Mouse (Mus musculus): ENCODE measurements around the gene Ldb3. TPM values are rescaled to one million over a fixed set of nuclear protein-coding genes. Genes with fewer than 3 reads are reported as not detected.

Ldb3 gene
- polyA plus RNA-seq, 1 experiment from 2014 or later: not detected

- Histone ChIP-seq H3K27me3 (replicated peaks; ENCODE audit: low read depth, poor library complexity, severe bottlenecking) (peaks cover 56% of the 10 kb centered on the region), H3K4me3 (peak overlapping the region; percentile 47)
- WGBS: 4% methylated on average over 15 of the region's 15 CpGs
Measured at GRCm38 (mm10) chr14:34614551-34614950, 26.1 kb upstream of the Ldb3 start.

GRCm38 (mm10) chr14:34613523-34613922 lies 25.0 kb upstream of the Ldb3 start:
- WGBS: 68% methylated on average over 6 of the region's 6 CpGs
- DNase-seq (ENCODE audit: low spot score): no peak
- Histone ChIP-seq H3K4me3 (no peak overlapping the region), H3K27ac (replicated peaks) (no peak overlapping the region), H3K9me3 (no peaks in the 10 kb centered on the region), H3K36me3 (replicated peaks) (no peaks in the 10 kb centered on the region), H3K27me3 (replicated peaks; ENCODE audit: low read depth, poor library complexity, severe bottlenecking) (peaks cover 50% of the 10 kb centered on the region), H3K4me1 (peaks cover 13% of the 10 kb centered on the region)

More at GRCm38 (mm10) chr14:34614551-34614950, 26.1 kb upstream of the Ldb3 start:
- peaks cover 13% of the 10 kb centered on the region for H3K4me1 ChIP-seq
- no peaks in the 10 kb centered on the region for H3K36me3 ChIP-seq (replicated peaks)
- H3K9me3 ChIP-seq: no peaks in the 10 kb centered on the region
- H3K27ac ChIP-seq (replicated peaks): no peak overlapping the region
- DNase-seq (ENCODE audit: low spot score): no peak

GRCm38 (mm10) chr14:34612222-34612621 lies 23.7 kb upstream of the Ldb3 start:
- DNase-seq (ENCODE audit: low spot score): no peak
- Histone ChIP-seq H3K4me3 (no peak overlapping the region), H3K27ac (replicated peaks) (no peak overlapping the region), H3K4me1 (peaks cover 17% of the 10 kb centered on the region), H3K27me3 (replicated peaks; ENCODE audit: low read depth, poor library complexity, severe bottlenecking) (peaks cover 46% of the 10 kb centered on the region), H3K36me3 (replicated peaks) (no peaks in the 10 kb centered on the region), H3K9me3 (no peaks in the 10 kb centered on the region)
- WGBS: 49% methylated on average over 4 of the region's 4 CpGs

- DNase-seq (ENCODE audit: low spot score): no peak
- Histone ChIP-seq H3K27me3 (replicated peaks; ENCODE audit: low read depth, poor library complexity, severe bottlenecking) (peaks cover 45% of the 10 kb centered on the region), H3K36me3 (replicated peaks) (no peaks in the 10 kb centered on the region), H3K9me3 (no peaks in the 10 kb centered on the region), H3K4me1 (peaks cover 13% of the 10 kb centered on the region), H3K27ac (replicated peaks) (no peak overlapping the region), H3K4me3 (no peak overlapping the region)
- WGBS: 86% methylated on average over 4 of the region's 4 CpGs
Measured at GRCm38 (mm10) chr14:34611591-34611990, 23.1 kb upstream of the Ldb3 start.

GRCm38 (mm10) chr14:34601910-34602309 lies 13.4 kb upstream of the Ldb3 start:
- H3K4me1 ChIP-seq: no peaks in the 10 kb centered on the region
- no peak overlapping the region for H3K4me3 ChIP-seq
- H3K27ac ChIP-seq (replicated peaks): no peak overlapping the region
- H3K9me3 ChIP-seq: no peaks in the 10 kb centered on the region
- H3K27me3 ChIP-seq (replicated peaks; ENCODE audit: low read depth, poor library complexity, severe bottlenecking): no peaks in the 10 kb centered on the region
- no peak for DNase-seq (ENCODE audit: low spot score)
- 93% methylated on average over 7 of the region's 7 CpGs for WGBS
- H3K36me3 ChIP-seq (replicated peaks): no peaks in the 10 kb centered on the region

GRCm38 (mm10) chr14:34599941-34600340 lies 11.5 kb upstream of the Ldb3 start, which contains the start of gene Opn4:
Opn4 (minus strand) TSS chr14:34600142.
- H3K36me3 ChIP-seq (replicated peaks): no peaks in the 10 kb centered on the region
- no peak within 1 kb of the TSS for H3K4me3 ChIP-seq
- no peaks in the 10 kb centered on the region for H3K27me3 ChIP-seq (replicated peaks; ENCODE audit: low read depth, poor library complexity, severe bottlenecking)
- WGBS: 79% methylated on average over 8 of the region's 8 CpGs
- no peak within 1 kb of the TSS for H3K27ac ChIP-seq (replicated peaks)
- no peak for DNase-seq (ENCODE audit: low spot score)
- no peaks in the 10 kb centered on the region for H3K9me3 ChIP-seq
- H3K4me1 ChIP-seq: no peaks in the 10 kb centered on the region

GRCm38 (mm10) chr14:34595596-34596255 lies 7.2 kb upstream of the Ldb3 start:
- DNase-seq (ENCODE audit: low spot score): no peak
- H3K9me3 ChIP-seq: no peaks in the 10 kb centered on the region
- H3K4me1 ChIP-seq: peaks cover 15% of the 10 kb centered on the region
- WGBS: 80% methylated on average over 17 of the region's 17 CpGs
- no peaks in the 10 kb centered on the region for H3K36me3 ChIP-seq (replicated peaks)
- H3K27ac ChIP-seq (replicated peaks): no peak overlapping the region
- no peaks in the 10 kb centered on the region for H3K27me3 ChIP-seq (replicated peaks; ENCODE audit: low read depth, poor library complexity, severe bottlenecking)
- no peak overlapping the region for H3K4me3 ChIP-seq

GRCm38 (mm10) chr14:34591741-34592535 lies 3.5 kb upstream of the Ldb3 start:
- H3K9me3 ChIP-seq: no peaks in the 10 kb centered on the region
- peak; percentile 35 for DNase-seq (ENCODE audit: low spot score)
- H3K4me1 ChIP-seq: peaks cover 20% of the 10 kb centered on the region
- H3K27me3 ChIP-seq (replicated peaks; ENCODE audit: low read depth, poor library complexity, severe bottlenecking): no peaks in the 10 kb centered on the region
- no peak overlapping the region for H3K27ac ChIP-seq (replicated peaks)
- WGBS: 71% methylated on average over 15 of the region's 15 CpGs
- no peaks in the 10 kb centered on the region for H3K36me3 ChIP-seq (replicated peaks)
- H3K4me3 ChIP-seq: no peak overlapping the region

GRCm38 (mm10) chr14:34590743-34591675 lies 2.5 kb upstream of the Ldb3 start:
- H3K9me3 ChIP-seq: no peaks in the 10 kb centered on the region
- H3K27ac ChIP-seq (replicated peaks): no peak overlapping the region; the same call in 1 of the 2 replicates
- no peaks in the 10 kb centered on the region for H3K36me3 ChIP-seq (replicated peaks)
- H3K27me3 ChIP-seq (replicated peaks; ENCODE audit: low read depth, poor library complexity, severe bottlenecking): no peaks in the 10 kb centered on the region
- 65% methylated on average over 24 of the region's 24 CpGs for WGBS
- H3K4me1 ChIP-seq: peaks cover 20% of the 10 kb centered on the region
- no peak for DNase-seq (ENCODE audit: low spot score)
- H3K4me3 ChIP-seq: peak overlapping the region; percentile 32; the same call in 1 of the 2 replicates

GRCm38 (mm10) chr14:34590017-34590570 lies 1.6 kb upstream of the Ldb3 start:
- no peak for DNase-seq (ENCODE audit: low spot score)
- no peaks in the 10 kb centered on the region for H3K9me3 ChIP-seq
- H3K4me1 ChIP-seq: peaks cover 20% of the 10 kb centered on the region
- no peak overlapping the region for H3K4me3 ChIP-seq
- no peaks in the 10 kb centered on the region for H3K27me3 ChIP-seq (replicated peaks; ENCODE audit: low read depth, poor library complexity, severe bottlenecking)
- no peak overlapping the region for H3K27ac ChIP-seq (replicated peaks)
- 86% methylated on average over 5 of the region's 5 CpGs for WGBS
- no peaks in the 10 kb centered on the region for H3K36me3 ChIP-seq (replicated peaks)

GRCm38 (mm10) chr14:34589185-34589713 lies 767 bp upstream of the Ldb3 start:
- no peak for DNase-seq (ENCODE audit: low spot score)
- H3K9me3 ChIP-seq: no peaks in the 10 kb centered on the region
- H3K4me3 ChIP-seq: no peak overlapping the region
- WGBS: 90% methylated on average over 8 of the region's 8 CpGs
- no peaks in the 10 kb centered on the region for H3K36me3 ChIP-seq (replicated peaks)
- H3K27me3 ChIP-seq (replicated peaks; ENCODE audit: low read depth, poor library complexity, severe bottlenecking): no peaks in the 10 kb centered on the region
- peaks cover 20% of the 10 kb centered on the region for H3K4me1 ChIP-seq
- H3K27ac ChIP-seq (replicated peaks): no peak overlapping the region

- H3K4me3 ChIP-seq: no peak overlapping the region
- H3K36me3 ChIP-seq (replicated peaks): no peaks in the 10 kb centered on the region
- 76% methylated on average over 5 of the region's 5 CpGs for WGBS
- no peak for DNase-seq (ENCODE audit: low spot score)
- H3K27ac ChIP-seq (replicated peaks): no peak overlapping the region
- H3K4me1 ChIP-seq: peaks cover 20% of the 10 kb centered on the region
- H3K27me3 ChIP-seq (replicated peaks; ENCODE audit: low read depth, poor library complexity, severe bottlenecking): no peaks in the 10 kb centered on the region
- no peaks in the 10 kb centered on the region for H3K9me3 ChIP-seq
Measured at GRCm38 (mm10) chr14:34588005-34588404, 477 bp downstream of the Ldb3 start.
